Mouse (Mus musculus) embryonic facial prominence, embryonic 13.5 days (tissue): ENCODE data around the gene Mgll. TPM values are rescaled to one million over a fixed set of nuclear protein-coding genes. Genes with fewer than 3 reads are reported as not detected.

Source experiments
- ATAC-seq: fragments of 200-750 bp; cut with Nextera tagmentation; 2 replicates; pipeline ENCODE4 v1.8.0; 2017; ENCODE audit warnings: low read depth; ENCODE audit not compliant: insufficient number of reproducible peaks, insufficient read depth, low FRiP score, low TSS enrichment
- H3K27ac ChIP-seq: fragments of 300-500 bp; sonication (generic); 2 replicates; pipeline ENCODE4 v1.5.1; 2015; ENCODE audit warnings: moderate library complexity, mild to moderate bottlenecking, inconsistent platforms
- H3K27me3 ChIP-seq: fragments of 300-500 bp; sonication (generic); 2 replicates; pipeline ENCODE4 v1.6.1; 2015; ENCODE audit warnings: mild to moderate bottlenecking, inconsistent platforms
- H3K36me3 ChIP-seq: fragments of 300-500 bp; sonication (generic); 2 replicates; pipeline ENCODE4 v1.6.1; 2015; ENCODE audit warnings: mild to moderate bottlenecking, inconsistent platforms
- H3K4me1 ChIP-seq: fragments of 300-500 bp; sonication (generic); 2 replicates; pipeline ENCODE4 v1.6.1; 2015; ENCODE audit warnings: inconsistent platforms
- H3K4me2 ChIP-seq: fragments of 300-500 bp; sonication (generic); 2 replicates; pipeline ENCODE4 v1.6.1; 2015; ENCODE audit warnings: moderate library complexity, mild to moderate bottlenecking, inconsistent platforms
- H3K4me3 ChIP-seq: fragments of 300-500 bp; sonication (generic); 2 replicates; pipeline ENCODE4 v1.5.1; 2015; ENCODE audit warnings: mild to moderate bottlenecking, inconsistent platforms
- H3K9ac ChIP-seq: fragments of 300-500 bp; sonication (generic); 2 replicates; pipeline ENCODE4 v1.6.1; 2015; ENCODE audit warnings: mild to moderate bottlenecking, inconsistent platforms
- H3K9me3 ChIP-seq: fragments of 300-500 bp; sonication (generic); 2 replicates; pipeline ENCODE4 v1.6.1; 2016; ENCODE audit warnings: inconsistent platforms
- WGBS: fragments of 180-500 bp; shearing (Covaris S2); methylation state at CpG from one replicate; pipeline ENCODE4 v1.1.7; 2015; ENCODE audit warnings: mixed read lengths; 5-methylcytosine and 5-hydroxymethylcytosine counted together
- polyA plus RNA-seq: library from polyadenylated mRNA; unstranded; fragments of >200 nt; fragmentation: Nextera tagmentation; extraction: Ambion mirVana; gene quantifications from 2 replicates; pipeline ENCODE4 v1.2.1, GENCODE M21; 2015

Mgll gene
- polyA plus RNA-seq, 1 experiment from 2014 or later: 19.1 TPM

DNA sequence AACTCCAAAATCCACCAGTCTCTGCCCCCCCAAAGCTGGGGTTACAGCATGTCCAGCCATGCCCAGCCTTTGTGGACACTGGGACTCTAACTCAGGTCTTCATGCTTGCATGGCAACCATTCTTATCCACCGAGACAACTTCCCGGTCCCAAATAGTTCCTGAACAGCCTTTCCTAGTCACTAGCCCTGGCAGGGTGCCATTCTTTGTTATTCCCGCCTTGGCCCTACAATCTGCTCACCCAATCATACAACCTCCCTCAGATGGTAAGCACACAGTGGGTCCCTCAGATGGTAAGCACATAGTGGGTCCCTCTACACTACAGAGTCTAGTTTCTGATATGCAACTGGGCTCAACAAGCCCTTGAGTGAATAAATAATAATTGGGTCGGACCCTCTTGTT, 146.4 kb downstream of the Mgll start:
- H3K9ac ChIP-seq: no peak overlapping the region
- H3K36me3 ChIP-seq: no peaks in the 10 kb centered on the region; the same call in 1 of the 2 replicates
- H3K4me3 ChIP-seq: no peak overlapping the region
- H3K4me1 ChIP-seq: peaks cover 27% of the 10 kb centered on the region
- no peak overlapping the region for H3K27ac ChIP-seq
- ATAC-seq: no peak
- 74% methylated on average over 4 of the region's 4 CpGs for WGBS
- H3K27me3 ChIP-seq: no peaks in the 10 kb centered on the region
- H3K4me2 ChIP-seq: no peak overlapping the region
- no peaks in the 10 kb centered on the region for H3K9me3 ChIP-seq

- 34% methylated on average over 8 of the region's 8 CpGs for WGBS
- H3K4me1 ChIP-seq: peaks cover 27% of the 10 kb centered on the region
- H3K27me3 ChIP-seq: no peaks in the 10 kb centered on the region; the same call in 1 of the 2 replicates
- H3K4me2 ChIP-seq: no peak overlapping the region
- no peak for ATAC-seq
- no peaks in the 10 kb centered on the region; the same call in 1 of the 2 replicates for H3K36me3 ChIP-seq
- 0 out of 2 replicates have a peak overlapping the region, but pooled peaks have one; percentile 2 for H3K27ac ChIP-seq
- no peak overlapping the region for H3K4me3 ChIP-seq
- no peak overlapping the region for H3K9ac ChIP-seq
- no peaks in the 10 kb centered on the region for H3K9me3 ChIP-seq
Measured at GRCm38 (mm10) chr6:88871546-88871945, 147.3 kb downstream of the Mgll start.

DNA sequence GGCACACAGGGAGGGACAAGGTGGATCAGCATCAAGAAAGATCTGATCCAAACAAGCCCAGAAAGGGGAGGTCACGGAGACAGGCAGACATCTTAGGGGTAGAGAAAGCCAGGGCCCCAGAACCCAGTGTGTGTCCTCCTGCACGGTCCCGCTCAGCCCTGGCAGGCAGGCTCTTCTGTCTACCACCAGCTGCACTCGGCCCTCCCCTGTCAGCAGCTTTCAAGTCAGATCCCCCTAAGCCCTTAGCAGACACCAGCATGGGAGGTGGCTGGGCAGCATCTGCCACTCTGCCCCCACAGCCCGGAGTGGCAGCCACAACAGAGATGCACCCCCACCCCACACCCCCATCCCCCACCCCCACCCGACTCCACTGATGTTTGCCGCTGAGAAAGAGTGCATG, 148.6 kb downstream of the Mgll start:
- Histone ChIP-seq H3K27me3 (no peaks in the 10 kb centered on the region; the same call in 1 of the 2 replicates), H3K36me3 (no peaks in the 10 kb centered on the region; the same call in 1 of the 2 replicates), H3K4me2 (peak overlapping the region; percentile 96), H3K9ac (peak overlapping the region; percentile 84; the same call in 1 of the 2 replicates), H3K4me1 (peaks cover 27% of the 10 kb centered on the region), H3K27ac (no peak overlapping the region), H3K9me3 (no peaks in the 10 kb centered on the region), H3K4me3 (peak overlapping the region; percentile 72; the same call in 1 of the 2 replicates)
- 33% methylated on average over 7 of the region's 7 CpGs for WGBS
- no peak for ATAC-seq

- peak overlapping the region; percentile 96 for H3K4me2 ChIP-seq
- peak; percentile 67 for ATAC-seq
- H3K36me3 ChIP-seq: no peaks in the 10 kb centered on the region; the same call in 1 of the 2 replicates
- peak overlapping the region; percentile 72 for H3K4me3 ChIP-seq
- H3K9ac ChIP-seq: peak overlapping the region; percentile 84
- no peaks in the 10 kb centered on the region; the same call in 1 of the 2 replicates for H3K27me3 ChIP-seq
- peak overlapping the region; percentile 34; the same call in 1 of the 2 replicates for H3K27ac ChIP-seq
- WGBS: 1% methylated on average over 70 of the region's 74 CpGs
- no peaks in the 10 kb centered on the region for H3K9me3 ChIP-seq
- H3K4me1 ChIP-seq: peaks cover 27% of the 10 kb centered on the region
Measured at GRCm38 (mm10) chr6:88873965-88874867, 150.0 kb downstream of the Mgll start.

DNA sequence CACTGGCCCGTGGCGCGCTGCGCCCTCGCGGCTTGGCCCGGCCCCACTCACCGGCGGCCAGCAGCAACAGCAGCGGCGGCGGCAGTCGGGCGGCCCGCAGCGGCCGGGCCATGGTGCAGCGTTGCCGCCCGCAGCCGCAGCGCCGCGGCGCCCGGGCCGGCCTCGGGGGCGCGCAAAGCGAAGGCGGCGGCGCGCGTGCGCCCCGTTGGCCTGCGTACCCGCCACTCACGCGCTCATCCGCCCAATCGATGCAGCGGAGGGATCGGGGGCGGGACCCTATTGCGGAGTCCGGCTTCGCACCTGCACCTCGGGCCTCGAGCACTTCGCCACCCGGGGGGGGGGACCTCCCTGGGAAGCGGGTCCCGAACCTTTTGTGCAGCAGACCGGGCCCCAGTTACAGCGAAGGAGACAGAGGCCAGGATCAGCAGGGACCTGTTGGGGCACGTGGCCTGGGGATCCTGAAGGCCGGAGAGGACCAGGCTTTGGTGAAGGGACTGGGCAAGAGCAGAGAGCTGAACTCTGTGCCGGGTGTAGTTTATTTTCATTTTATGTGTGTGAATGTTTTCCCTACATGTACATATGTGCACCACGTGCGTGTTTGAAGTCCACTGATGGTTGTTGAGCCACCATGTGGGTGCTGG, 150.8 kb downstream of the Mgll start, which contains the start of gene Podxl2:
Podxl2 (minus strand) TSS at position 177 of the 641 bp plus-strand sequence.
- peak within 1 kb of the TSS; percentile 72 for H3K4me3 ChIP-seq
- H3K27me3 ChIP-seq: no peaks in the 10 kb centered on the region; the same call in 1 of the 2 replicates
- peak; percentile 61; the same call in 1 of the 2 replicates for ATAC-seq
- peak within 1 kb of the TSS; percentile 34; the same call in 1 of the 2 replicates for H3K27ac ChIP-seq
- peak within 1 kb of the TSS; percentile 96 for H3K4me2 ChIP-seq
- no peaks in the 10 kb centered on the region for H3K9me3 ChIP-seq
- peaks cover 27% of the 10 kb centered on the region for H3K4me1 ChIP-seq
- H3K36me3 ChIP-seq: no peaks in the 10 kb centered on the region
- H3K9ac ChIP-seq: peak within 1 kb of the TSS; percentile 84
- 6% methylated on average over 47 of the region's 63 CpGs for WGBS

Other genes with a start within 250 kb of the Mgll start
- 249 and 250 TPM in 2 replicates for gene Sec61a1, start 205.5 kb upstream of the Mgll start, polyA plus RNA-seq
- 0.21 and 0.23 TPM in 2 replicates for gene Kbtbd12, start 86.5 kb upstream of the Mgll start, polyA plus RNA-seq
- gene Abtb1, start 117.6 kb downstream of the Mgll start, polyA plus RNA-seq: 33.8 and 34.4 TPM in 2 replicates
- gene Podxl2, start 150.6 kb downstream of the Mgll start, polyA plus RNA-seq: 141 and 143 TPM in 2 replicates
- gene Mcm2, start 174.4 kb downstream of the Mgll start, polyA plus RNA-seq: 124 and 131 TPM in 2 replicates
- gene Tpra1, start 177.8 kb downstream of the Mgll start, polyA plus RNA-seq: 93.2 and 93.5 TPM in 2 replicates